Mouse (Mus musculus) MEL (cell line): ENCODE results near the gene Pde8a. TPM values are rescaled to one million over a fixed set of nuclear protein-coding genes. Genes with fewer than 3 reads are reported as not detected.

Experiments used
- DNase-seq: peaks from one replicate; pipeline ENCODE4 v3.0.0; 2011; ENCODE audit warnings: low read depth, low spot score
- H3K27ac ChIP-seq: 2 replicates; pipeline ENCODE4 v1.5.1; 2012; ENCODE audit warnings: low read depth, mild to moderate bottlenecking, control low read depth, low read length, moderate library complexity; ENCODE audit not compliant: control insufficient read depth
- H3K27me3 ChIP-seq, 2 experiments: fragments of 150-350 bp in 1 of 2; sonication (generic) in 1 of 2; 2 replicates each; pipeline ENCODE4 v1.6.1; 2012; ENCODE audit warnings: low read length in 2 of 2, mild to moderate bottlenecking in 2 of 2, improper control_type of control experiment in 1 of 2, moderate library complexity in 1 of 2; ENCODE audit not compliant: insufficient read depth in 2 of 2, control insufficient read depth in 1 of 2
- H3K36me3 ChIP-seq, 2 experiments: 2 replicates each; pipeline ENCODE4 v1.6.1; 2012 to 2014; ENCODE audit warnings: low read length in 2 of 2, improper control_type of control experiment in 1 of 2, inconsistent platforms in 1 of 2, mild to moderate bottlenecking in 1 of 2; ENCODE audit not compliant: insufficient read depth in 2 of 2, control insufficient read depth in 1 of 2
- H3K4me1 ChIP-seq, 2 experiments: fragments of 150-350 bp in 1 of 2; sonication (generic) in 1 of 2; 2 replicates each; pipeline ENCODE4 v1.6.1; 2012; ENCODE audit warnings: low read length in 2 of 2, improper control_type of control experiment in 1 of 2, mild to moderate bottlenecking in 1 of 2; ENCODE audit not compliant: insufficient read depth in 2 of 2, control insufficient read depth in 1 of 2
- H3K4me3 ChIP-seq, 2 experiments: fragments of 150-350 bp in 1 of 2; sonication (generic) in 1 of 2; 2 replicates each; pipeline ENCODE4 v1.5.1; 2012; ENCODE audit warnings: low read depth in 2 of 2, low read length in 2 of 2, mild to moderate bottlenecking in 2 of 2, moderate library complexity in 2 of 2, control low read depth in 1 of 2, improper control_type of control experiment in 1 of 2; ENCODE audit not compliant: control insufficient read depth in 1 of 2, insufficient read depth in 1 of 2
- H3K79me2 ChIP-seq: 2 replicates; pipeline ENCODE4 v1.6.1; 2012; ENCODE audit warnings: mild to moderate bottlenecking, low read length, moderate library complexity; ENCODE audit not compliant: control insufficient read depth, poor library complexity, insufficient read depth
- H3K9ac ChIP-seq: 2 replicates; pipeline ENCODE4 v1.6.1; 2012; ENCODE audit warnings: low read depth, mild to moderate bottlenecking, control low read depth, low read length, moderate library complexity; ENCODE audit not compliant: control insufficient read depth, poor library complexity, severe bottlenecking
- H3K9me3 ChIP-seq: fragments of 150-350 bp; sonication (generic); replicated peaks from 2 replicates; pipeline ENCODE4 v1.6.1; 2012; ENCODE audit warnings: mild to moderate bottlenecking, low read length, improper control_type of control experiment, moderate library complexity; ENCODE audit not compliant: insufficient read depth
- BHLHE40 ChIP-seq: IDR thresholded peaks from 2 replicates; pipeline ENCODE4 v1.6.1; 2012; ENCODE audit warnings: low read depth, mild to moderate bottlenecking, inconsistent platforms, low read length, improper control_type of control experiment, borderline replicate concordance
- CHD1 ChIP-seq: IDR thresholded peaks from 2 replicates; pipeline ENCODE4 v1.6.1; 2012; ENCODE audit warnings: low read depth, mild to moderate bottlenecking, inconsistent platforms, low read length, improper control_type of control experiment
- E2F4 ChIP-seq: IDR thresholded peaks from 2 replicates; pipeline ENCODE4 v1.6.1; 2011; ENCODE audit warnings: low read depth, low read length, improper control_type of control experiment, borderline replicate concordance
- EP300 ChIP-seq, 2 experiments: IDR thresholded peaks; 2 replicates each; pipeline ENCODE4 v1.6.1; 2011; ENCODE audit warnings: improper control_type of control experiment in 2 of 2, low read length in 2 of 2, low read depth in 1 of 2, mild to moderate bottlenecking in 1 of 2
- GABPA ChIP-seq: IDR thresholded peaks from 2 replicates; pipeline ENCODE4 v1.6.1; 2012; ENCODE audit warnings: low read depth, mild to moderate bottlenecking, inconsistent platforms, low read length, improper control_type of control experiment, moderate library complexity
- GATA1 ChIP-seq: IDR thresholded peaks from 2 replicates; pipeline ENCODE4 v1.6.1; 2011; ENCODE audit warnings: low read depth, low read length, improper control_type of control experiment
- KAT2A ChIP-seq: conservative IDR thresholded peaks from 2 replicates; pipeline ENCODE4 v1.6.1; 2012; ENCODE audit warnings: low read depth, low read length, improper control_type of control experiment, inconsistent platforms
- POLR2A ChIP-seq, 2 experiments: IDR thresholded peaks; 2 replicates each; pipeline ENCODE4 v1.6.1; 2011 to 2012; ENCODE audit warnings: low read length in 2 of 2, mild to moderate bottlenecking in 2 of 2, control low read depth in 1 of 2, improper control_type of control experiment in 1 of 2, low read depth in 1 of 2, moderate library complexity in 1 of 2; ENCODE audit not compliant: control insufficient read depth in 1 of 2, insufficient read depth in 1 of 2, poor library complexity in 1 of 2
- POLR2AphosphoS2 ChIP-seq: IDR thresholded peaks from 2 replicates; pipeline ENCODE4 v1.6.1; 2011; ENCODE audit warnings: low read length, improper control_type of control experiment
- POLR2AphosphoS5 ChIP-seq: IDR thresholded peaks from 2 replicates; pipeline ENCODE4 v1.6.1; 2012; ENCODE audit warnings: low read depth, borderline replicate concordance, mild to moderate bottlenecking, inconsistent platforms, low read length, moderate library complexity, mixed read lengths
- ZC3H11A ChIP-seq: IDR thresholded peaks from 2 replicates; pipeline ENCODE4 v1.6.1; 2012; ENCODE audit warnings: low read depth, mild to moderate bottlenecking, inconsistent platforms, low read length, improper control_type of control experiment
- ZKSCAN1 ChIP-seq: IDR thresholded peaks from 2 replicates; pipeline ENCODE4 v1.6.1; 2012; ENCODE audit warnings: low read depth, mild to moderate bottlenecking, inconsistent platforms, low read length, improper control_type of control experiment, moderate library complexity
- ZNF384 ChIP-seq: IDR thresholded peaks from 2 replicates; pipeline ENCODE4 v1.6.1; 2012; ENCODE audit warnings: low read depth, mild to moderate bottlenecking, inconsistent platforms, low read length, improper control_type of control experiment
- polyA plus RNA-seq, 2 experiments: library from polyadenylated mRNA; stranded (reverse) in 1 of 2; unstranded in 1 of 2; fragments of >175 nt in 1 of 2; fragments of >200 nt in 1 of 2; gene quantifications; 2 replicates each; pipeline versions ENCODE4 v1.2.1 to v1.2.4; 2012; ENCODE audit warnings: low replicate concordance in 2 of 2, low read depth in 1 of 2; ENCODE audit not compliant: insufficient read length in 2 of 2, insufficient read depth in 1 of 2, missing spikeins in 1 of 2
- total RNA-seq: library from RNA; depleted of rRNA; stranded (reverse); fragments of 300-350 nt; gene quantifications from 2 replicates; pipeline ENCODE4 v1.2.3, GENCODE M21; 2012

The Pde8a gene
- total and polyA plus RNA-seq, 3 experiments, result 0.11 TPM; not detected in 2

- no peak overlapping the region for H3K9ac ChIP-seq
- H3K4me1 ChIP-seq, result no peaks in the 10 kb centered on the region
- H3K27ac ChIP-seq, result no peak overlapping the region
- no peak overlapping the region for H3K4me3 ChIP-seq
- no peak for DNase-seq
- TF ChIP-seq BHLHE40, result no peak
- no peak for TF ChIP-seq POLR2A (IDR thresholded peaks at IDR 0.05; ENCODE audit: control insufficient read depth in 1 of 2, insufficient read depth in 1 of 2, low read depth in 1 of 2, low read length in 2 of 2, poor library complexity in 1 of 2)
- TF ChIP-seq GABPA, result no peak
- TF ChIP-seq ZKSCAN1, result no peak
- no peak for TF ChIP-seq POLR2AphosphoS5
- no peak for TF ChIP-seq KAT2A
- H3K27me3 ChIP-seq, result no peaks in the 10 kb centered on the region
- H3K9me3 ChIP-seq, result no peaks in the 10 kb centered on the region
- no peaks in the 10 kb centered on the region; a peak in 1 of 4 replicates for H3K36me3 ChIP-seq
- H3K79me2 ChIP-seq, result no peaks in the 10 kb centered on the region
Observed at GRCm38 (mm10) chr7:81330767-81331166, 117.4 kb downstream of the Pde8a start.

GRCm38 (mm10) chr7:81331851-81332250, 118.5 kb downstream of the Pde8a start:
- no peaks in the 10 kb centered on the region for H3K4me1 ChIP-seq

DNA sequence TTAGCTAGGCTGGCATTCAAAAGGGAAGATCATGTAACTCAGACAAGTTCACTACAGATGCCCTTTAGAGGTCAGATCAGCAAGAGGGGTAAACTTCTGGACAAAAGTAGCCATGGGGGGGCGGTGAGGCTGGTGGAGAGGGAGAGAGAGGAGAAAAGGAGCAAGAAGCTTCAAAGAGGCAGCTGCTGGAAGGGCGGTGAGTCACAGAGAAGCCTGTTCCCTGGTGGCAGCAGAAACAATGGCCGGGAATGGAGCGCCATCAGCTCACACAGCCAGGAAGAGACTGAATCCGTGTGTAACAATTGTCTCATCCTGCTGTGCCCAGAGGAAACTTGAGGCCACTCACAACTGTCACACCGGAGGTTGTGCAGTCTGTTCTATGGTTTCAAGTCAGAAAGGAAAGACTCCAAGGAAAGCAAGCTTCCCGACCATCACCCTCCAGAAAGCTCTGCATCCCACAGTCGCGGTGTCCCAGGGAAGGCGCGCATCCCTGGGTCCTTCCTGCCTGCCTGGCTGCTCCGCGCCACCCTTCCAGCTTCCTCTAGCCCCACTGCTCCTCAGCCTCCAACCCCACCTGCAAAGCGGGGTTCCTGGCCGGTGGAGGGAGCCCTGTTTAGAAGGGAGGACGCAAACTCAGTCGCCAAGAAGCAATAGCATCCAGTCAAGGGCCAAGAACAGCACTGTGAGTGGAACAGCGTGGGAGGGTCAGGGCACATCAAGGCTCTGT, 122.5 kb downstream of the Pde8a start:
- H3K79me2 ChIP-seq, result no peaks in the 10 kb centered on the region
- no peaks in the 10 kb centered on the region for H3K4me1 ChIP-seq
- no peaks in the 10 kb centered on the region for H3K9me3 ChIP-seq
- H3K9ac ChIP-seq, result no peak overlapping the region
- H3K4me3 ChIP-seq, result no peak overlapping the region
- TF ChIP-seq CHD1 (no peak), EP300 (IDR thresholded peaks at IDR 0.05; ENCODE audit: low read depth in 1 of 2, low read length in 2 of 2) (no peak), KAT2A (no peak), POLR2AphosphoS2 (no peak)
- H3K27ac ChIP-seq, result no peak overlapping the region
- DNase-seq, result no peak
- H3K27me3 ChIP-seq, result no peaks in the 10 kb centered on the region
- peaks cover 0 to 5% of the 10 kb centered on the region in 2 experiments; a peak in 3 of 4 replicates for H3K36me3 ChIP-seq

More at GRCm38 (mm10) chr7:81331851-81332250, 118.5 kb downstream of the Pde8a start:
- H3K79me2 ChIP-seq, result no peaks in the 10 kb centered on the region
- H3K4me3 ChIP-seq, result no peak overlapping the region
- H3K27ac ChIP-seq, result no peak overlapping the region
- no peaks in the 10 kb centered on the region; a peak in 1 of 4 replicates for H3K36me3 ChIP-seq
- DNase-seq, result no peak
- no peaks in the 10 kb centered on the region for H3K27me3 ChIP-seq
- TF ChIP-seq ZNF384 (no peak), GATA1 (no peak), E2F4 (no peak), ZC3H11A (no peak)
- no peaks in the 10 kb centered on the region for H3K9me3 ChIP-seq
- H3K9ac ChIP-seq, result no peak overlapping the region
